Mouse (Mus musculus) MEL (cell line): ENCODE data around the gene Tfe3. TPM values are rescaled to one million over a fixed set of nuclear protein-coding genes. Genes with fewer than 3 reads are reported as not detected.

Source experiments
- DNase-seq: peaks from one replicate; pipeline ENCODE4 v3.0.0; 2011; ENCODE audit warnings: low read depth, low spot score
- H3K27ac ChIP-seq: 2 replicates; pipeline ENCODE4 v1.5.1; 2012; ENCODE audit warnings: low read depth, mild to moderate bottlenecking, control low read depth, low read length, moderate library complexity; ENCODE audit not compliant: control insufficient read depth
- H3K27me3 ChIP-seq, 2 experiments: fragments of 150-350 bp in 1 of 2; sonication (generic) in 1 of 2; 2 replicates each; pipeline ENCODE4 v1.6.1; 2012; ENCODE audit warnings: low read length in 2 of 2, mild to moderate bottlenecking in 2 of 2, improper control_type of control experiment in 1 of 2, moderate library complexity in 1 of 2; ENCODE audit not compliant: insufficient read depth in 2 of 2, control insufficient read depth in 1 of 2
- H3K36me3 ChIP-seq, 2 experiments: 2 replicates each; pipeline ENCODE4 v1.6.1; 2012 to 2014; ENCODE audit warnings: low read length in 2 of 2, improper control_type of control experiment in 1 of 2, inconsistent platforms in 1 of 2, mild to moderate bottlenecking in 1 of 2; ENCODE audit not compliant: insufficient read depth in 2 of 2, control insufficient read depth in 1 of 2
- H3K4me1 ChIP-seq, 2 experiments: fragments of 150-350 bp in 1 of 2; sonication (generic) in 1 of 2; 2 replicates each; pipeline ENCODE4 v1.6.1; 2012; ENCODE audit warnings: low read length in 2 of 2, improper control_type of control experiment in 1 of 2, mild to moderate bottlenecking in 1 of 2; ENCODE audit not compliant: insufficient read depth in 2 of 2, control insufficient read depth in 1 of 2
- H3K4me3 ChIP-seq, 2 experiments: fragments of 150-350 bp in 1 of 2; sonication (generic) in 1 of 2; 2 replicates each; pipeline ENCODE4 v1.5.1; 2012; ENCODE audit warnings: low read depth in 2 of 2, low read length in 2 of 2, mild to moderate bottlenecking in 2 of 2, moderate library complexity in 2 of 2, control low read depth in 1 of 2, improper control_type of control experiment in 1 of 2; ENCODE audit not compliant: control insufficient read depth in 1 of 2, insufficient read depth in 1 of 2
- H3K79me2 ChIP-seq: 2 replicates; pipeline ENCODE4 v1.6.1; 2012; ENCODE audit warnings: mild to moderate bottlenecking, low read length, moderate library complexity; ENCODE audit not compliant: control insufficient read depth, poor library complexity, insufficient read depth
- H3K9ac ChIP-seq: 2 replicates; pipeline ENCODE4 v1.6.1; 2012; ENCODE audit warnings: low read depth, mild to moderate bottlenecking, control low read depth, low read length, moderate library complexity; ENCODE audit not compliant: control insufficient read depth, poor library complexity, severe bottlenecking
- H3K9me3 ChIP-seq: fragments of 150-350 bp; sonication (generic); replicated peaks from 2 replicates; pipeline ENCODE4 v1.6.1; 2012; ENCODE audit warnings: mild to moderate bottlenecking, low read length, improper control_type of control experiment, moderate library complexity; ENCODE audit not compliant: insufficient read depth
- BHLHE40 ChIP-seq: IDR thresholded peaks from 2 replicates; pipeline ENCODE4 v1.6.1; 2012; ENCODE audit warnings: low read depth, mild to moderate bottlenecking, inconsistent platforms, low read length, improper control_type of control experiment, borderline replicate concordance
- CHD1 ChIP-seq: IDR thresholded peaks from 2 replicates; pipeline ENCODE4 v1.6.1; 2012; ENCODE audit warnings: low read depth, mild to moderate bottlenecking, inconsistent platforms, low read length, improper control_type of control experiment
- CHD2 ChIP-seq: IDR thresholded peaks from 2 replicates; pipeline ENCODE4 v1.6.1; 2011; ENCODE audit warnings: low read length, improper control_type of control experiment
- CTCF ChIP-seq, 3 experiments: IDR thresholded peaks in 2 of 3; conservative IDR thresholded peaks in 1 of 3; 2 replicates each; pipeline ENCODE4 v1.5.1; 2011 to 2012; ENCODE audit warnings: low read length in 3 of 3, low read depth in 2 of 3, mild to moderate bottlenecking in 2 of 3, improper control_type of control experiment in 1 of 3, inconsistent platforms in 1 of 3, mixed read lengths in 1 of 3, moderate library complexity in 1 of 3; ENCODE audit not compliant: control insufficient read depth in 1 of 3, insufficient read depth in 1 of 3, poor library complexity in 1 of 3, severe bottlenecking in 1 of 3
- E2F4 ChIP-seq: IDR thresholded peaks from 2 replicates; pipeline ENCODE4 v1.6.1; 2011; ENCODE audit warnings: low read depth, low read length, improper control_type of control experiment, borderline replicate concordance
- ELF1 ChIP-seq: IDR thresholded peaks from 2 replicates; pipeline ENCODE4 v1.6.1; 2014; ENCODE audit warnings: low read depth, mild to moderate bottlenecking, inconsistent platforms, low read length, improper control_type of control experiment, moderate library complexity
- EP300 ChIP-seq, 2 experiments: IDR thresholded peaks; 2 replicates each; pipeline ENCODE4 v1.6.1; 2011; ENCODE audit warnings: improper control_type of control experiment in 2 of 2, low read length in 2 of 2, low read depth in 1 of 2, mild to moderate bottlenecking in 1 of 2
- ETS1 ChIP-seq: IDR thresholded peaks from 2 replicates; pipeline ENCODE4 v1.6.1; 2012; ENCODE audit warnings: low read depth, mild to moderate bottlenecking, inconsistent platforms, low read length, improper control_type of control experiment, moderate library complexity
- GABPA ChIP-seq: IDR thresholded peaks from 2 replicates; pipeline ENCODE4 v1.6.1; 2012; ENCODE audit warnings: low read depth, mild to moderate bottlenecking, inconsistent platforms, low read length, improper control_type of control experiment, moderate library complexity
- GATA1 ChIP-seq: IDR thresholded peaks from 2 replicates; pipeline ENCODE4 v1.6.1; 2011; ENCODE audit warnings: low read depth, low read length, improper control_type of control experiment
- HCFC1 ChIP-seq: IDR thresholded peaks from 2 replicates; pipeline ENCODE4 v1.6.1; 2012; ENCODE audit warnings: low read depth, mild to moderate bottlenecking, inconsistent platforms, low read length, improper control_type of control experiment, moderate library complexity
- JUND ChIP-seq: IDR thresholded peaks from 2 replicates; pipeline ENCODE4 v1.6.1; 2011; ENCODE audit warnings: low read depth, mild to moderate bottlenecking, improper control_type of control experiment, low read length
- KAT2A ChIP-seq: conservative IDR thresholded peaks from 2 replicates; pipeline ENCODE4 v1.6.1; 2012; ENCODE audit warnings: low read depth, low read length, improper control_type of control experiment, inconsistent platforms
- MAFK ChIP-seq: IDR thresholded peaks from 2 replicates; pipeline ENCODE4 v1.6.1; 2011; ENCODE audit warnings: low read depth, mild to moderate bottlenecking, low read length, improper control_type of control experiment, borderline replicate concordance
- MAZ ChIP-seq: IDR thresholded peaks from 2 replicates; pipeline ENCODE4 v1.6.1; 2012; ENCODE audit warnings: low read depth, mild to moderate bottlenecking, inconsistent platforms, low read length, improper control_type of control experiment
- MEF2A ChIP-seq: IDR thresholded peaks from 2 replicates; pipeline ENCODE4 v1.6.1; 2014; ENCODE audit warnings: low read depth, mild to moderate bottlenecking, inconsistent platforms, low read length, improper control_type of control experiment; ENCODE audit not compliant: poor library complexity, insufficient replicate concordance, severe bottlenecking; ENCODE audit errors: extremely low read depth
- MXI1 ChIP-seq: IDR thresholded peaks from 2 replicates; pipeline ENCODE4 v1.6.1; 2011; ENCODE audit warnings: mild to moderate bottlenecking, low read depth, low read length, improper control_type of control experiment
- MYB ChIP-seq: IDR thresholded peaks from 2 replicates; pipeline ENCODE4 v1.6.1; 2011; ENCODE audit warnings: mild to moderate bottlenecking, low read depth, low read length, improper control_type of control experiment
- MYC ChIP-seq: IDR thresholded peaks from 2 replicates; pipeline ENCODE4 v1.6.1; 2011; ENCODE audit warnings: low read depth, mild to moderate bottlenecking, low read length, improper control_type of control experiment, moderate library complexity
- NELFE ChIP-seq: IDR thresholded peaks from 2 replicates; pipeline ENCODE4 v1.6.1; 2011; ENCODE audit warnings: low read depth, low read length, improper control_type of control experiment
- NRF1 ChIP-seq: IDR thresholded peaks from 2 replicates; pipeline ENCODE4 v1.6.1; 2014; ENCODE audit warnings: low read depth, mild to moderate bottlenecking, inconsistent platforms, low read length, improper control_type of control experiment, moderate library complexity; ENCODE audit not compliant: poor library complexity, insufficient read depth, severe bottlenecking
- POLR2A ChIP-seq, 2 experiments: IDR thresholded peaks; 2 replicates each; pipeline ENCODE4 v1.6.1; 2011 to 2012; ENCODE audit warnings: low read length in 2 of 2, mild to moderate bottlenecking in 2 of 2, control low read depth in 1 of 2, improper control_type of control experiment in 1 of 2, low read depth in 1 of 2, moderate library complexity in 1 of 2; ENCODE audit not compliant: control insufficient read depth in 1 of 2, insufficient read depth in 1 of 2, poor library complexity in 1 of 2
- POLR2AphosphoS5 ChIP-seq: IDR thresholded peaks from 2 replicates; pipeline ENCODE4 v1.6.1; 2012; ENCODE audit warnings: low read depth, borderline replicate concordance, mild to moderate bottlenecking, inconsistent platforms, low read length, moderate library complexity, mixed read lengths
- RAD21 ChIP-seq: IDR thresholded peaks from 2 replicates; pipeline ENCODE4 v1.6.1; 2011; ENCODE audit warnings: mild to moderate bottlenecking, low read depth, low read length, improper control_type of control experiment
- RCOR1 ChIP-seq: IDR thresholded peaks from 2 replicates; pipeline ENCODE4 v1.6.1; 2012; ENCODE audit warnings: low read depth, mild to moderate bottlenecking, inconsistent platforms, low read length, improper control_type of control experiment
- SIN3A ChIP-seq: IDR thresholded peaks from 2 replicates; pipeline ENCODE4 v1.6.1; 2012; ENCODE audit warnings: low read length, improper control_type of control experiment, inconsistent platforms
- SMC3 ChIP-seq: IDR thresholded peaks from 2 replicates; pipeline ENCODE4 v1.6.1; 2011; ENCODE audit warnings: low read depth, low read length, improper control_type of control experiment
- TAL1 ChIP-seq: IDR thresholded peaks from 2 replicates; pipeline ENCODE4 v1.6.1; 2012; ENCODE audit warnings: mild to moderate bottlenecking, inconsistent platforms, low read length, moderate library complexity, mixed read lengths
- TBP ChIP-seq: IDR thresholded peaks from 2 replicates; pipeline ENCODE4 v1.8.0; 2011; ENCODE audit warnings: low read depth, low read length, improper control_type of control experiment
- TCF12 ChIP-seq: IDR thresholded peaks from 2 replicates; pipeline ENCODE4 v1.6.1; 2014; ENCODE audit warnings: low read depth, mild to moderate bottlenecking, inconsistent platforms, low read length, improper control_type of control experiment, moderate library complexity
- UBTF ChIP-seq: IDR thresholded peaks from 2 replicates; pipeline ENCODE4 v1.6.1; 2012; ENCODE audit warnings: low read depth, mild to moderate bottlenecking, inconsistent platforms, low read length, improper control_type of control experiment, moderate library complexity, borderline replicate concordance; ENCODE audit not compliant: insufficient read depth
- USF1 ChIP-seq: IDR thresholded peaks from 2 replicates; pipeline ENCODE4 v1.6.1; 2014; ENCODE audit warnings: low read depth, mild to moderate bottlenecking, inconsistent platforms, low read length, improper control_type of control experiment, moderate library complexity
- USF2 ChIP-seq, 2 experiments: IDR thresholded peaks; 2 replicates each; pipeline ENCODE4 v1.6.1; 2011 to 2012; ENCODE audit warnings: improper control_type of control experiment in 2 of 2, low read length in 2 of 2, borderline replicate concordance in 1 of 2, inconsistent platforms in 1 of 2, low read depth in 1 of 2, mild to moderate bottlenecking in 1 of 2; ENCODE audit not compliant: insufficient read depth in 1 of 2
- ZC3H11A ChIP-seq: IDR thresholded peaks from 2 replicates; pipeline ENCODE4 v1.6.1; 2012; ENCODE audit warnings: low read depth, mild to moderate bottlenecking, inconsistent platforms, low read length, improper control_type of control experiment
- ZKSCAN1 ChIP-seq: IDR thresholded peaks from 2 replicates; pipeline ENCODE4 v1.6.1; 2012; ENCODE audit warnings: low read depth, mild to moderate bottlenecking, inconsistent platforms, low read length, improper control_type of control experiment, moderate library complexity
- ZMIZ1 ChIP-seq: IDR thresholded peaks from 2 replicates; pipeline ENCODE4 v1.6.1; 2012; ENCODE audit warnings: low read depth, mild to moderate bottlenecking, inconsistent platforms, low read length, improper control_type of control experiment, moderate library complexity
- ZNF384 ChIP-seq: IDR thresholded peaks from 2 replicates; pipeline ENCODE4 v1.6.1; 2012; ENCODE audit warnings: low read depth, mild to moderate bottlenecking, inconsistent platforms, low read length, improper control_type of control experiment
- polyA plus RNA-seq, 2 experiments: library from polyadenylated mRNA; stranded (reverse) in 1 of 2; unstranded in 1 of 2; fragments of >175 nt in 1 of 2; fragments of >200 nt in 1 of 2; gene quantifications; 2 replicates each; pipeline versions ENCODE4 v1.2.1 to v1.2.4; 2012; ENCODE audit warnings: low replicate concordance in 2 of 2, low read depth in 1 of 2; ENCODE audit not compliant: insufficient read length in 2 of 2, insufficient read depth in 1 of 2, missing spikeins in 1 of 2
- total RNA-seq: library from RNA; depleted of rRNA; stranded (reverse); fragments of 300-350 nt; gene quantifications from 2 replicates; pipeline ENCODE4 v1.2.3, GENCODE M21; 2012

The Tfe3 gene
- total and polyA plus RNA-seq, 3 experiments: 20.6 to 64.7 TPM; not detected in 1

GRCm38 (mm10) chrX:7782603-7783092, 20.3 kb downstream of the Tfe3 start:
- no peak overlapping the region for H3K4me3 ChIP-seq
- no peak overlapping the region for H3K27ac ChIP-seq

GRCm38 (mm10) chrX:7789542-7790136, 27.3 kb downstream of the Tfe3 start, which contains the start of gene Gripap1:
Gene Gripap1, plus strand, starts transcription at chrX:7789765.
- Histone ChIP-seq H3K36me3 (peaks cover 0 to 17% of the 10 kb centered on the region in 2 experiments; a peak in 2 of 4 replicates), H3K4me3 (peak within 1 kb of the TSS; percentile 70 to 85), H3K4me1 (peaks cover 3 to 15% of the 10 kb centered on the region in 2 experiments; a peak in 3 of 4 replicates), H3K27ac (peak within 1 kb of the TSS; percentile 68), H3K27me3 (no peaks in the 10 kb centered on the region), H3K9me3 (no peaks in the 10 kb centered on the region), H3K9ac (peak within 1 kb of the TSS; percentile 85), H3K79me2 (peaks cover 12% of the 10 kb centered on the region)
- DNase-seq: peak; percentile 98
- no peak for TF ChIP-seq E2F4
- TF ChIP-seq POLR2A (IDR thresholded peaks at IDR 0.05; ENCODE audit: control insufficient read depth in 1 of 2, insufficient read depth in 1 of 2, low read depth in 1 of 2, low read length in 2 of 2, poor library complexity in 1 of 2): peak; percentile 70 to 87
- TF ChIP-seq MEF2A: no peak
- TF ChIP-seq UBTF: no peak
- peak; percentile 93 for TF ChIP-seq ZMIZ1
- no peak for TF ChIP-seq GABPA
- TF ChIP-seq CHD2: peak; percentile 65
- TF ChIP-seq USF1: no peak
- peak; percentile 100 for TF ChIP-seq CHD1
- TF ChIP-seq SMC3: no peak
- peak; percentile 88 for TF ChIP-seq TCF12
- TF ChIP-seq EP300 (IDR thresholded peaks at IDR 0.05; ENCODE audit: low read depth in 1 of 2, low read length in 2 of 2): peak in 1 of 2 experiments; percentile 33; a peak in 1 of 4 replicates
- TF ChIP-seq MXI1: peak; percentile 82
- TF ChIP-seq MYC: peak; percentile 77
- TF ChIP-seq SIN3A: peak; percentile 96
- no peak; the same call in 1 of the 2 replicates for TF ChIP-seq MAZ
- TF ChIP-seq TAL1: no peak

More at GRCm38 (mm10) chrX:7782603-7783092, 20.3 kb downstream of the Tfe3 start:
- Histone ChIP-seq H3K4me1 (peaks cover 5 to 16% of the 10 kb centered on the region in 2 experiments), H3K36me3 (peaks cover 0 to 19% of the 10 kb centered on the region in 2 experiments; a peak in 2 of 4 replicates), H3K9ac (no peak overlapping the region), H3K79me2 (no peaks in the 10 kb centered on the region; the same call in 1 of the 2 replicates), H3K9me3 (no peaks in the 10 kb centered on the region), H3K27me3 (no peaks in the 10 kb centered on the region)
- DNase-seq: no peak
- TF ChIP-seq SMC3 (peak; percentile 64), USF1 (no peak), ETS1 (no peak), ZC3H11A (peak; percentile 50), UBTF (no peak), EP300 (IDR thresholded peaks at IDR 0.05; ENCODE audit: low read depth in 1 of 2, low read length in 2 of 2) (no peak), POLR2AphosphoS5 (no peak), NRF1 (no peak), MAZ (no peak), CHD1 (no peak), MYB (no peak), ZNF384 (no peak), GATA1 (no peak), JUND (no peak), RAD21 (peak; percentile 54), RCOR1 (no peak), ZMIZ1 (no peak), NELFE (no peak), TAL1 (no peak), MYC (no peak), ELF1 (no peak), POLR2A (IDR thresholded peaks at IDR 0.05; ENCODE audit: control insufficient read depth in 1 of 2, insufficient read depth in 1 of 2, low read depth in 1 of 2, low read length in 2 of 2, poor library complexity in 1 of 2) (no peak), CTCF (IDR thresholded peaks at IDR 0.05 in 2 of 3, conservative IDR thresholded peaks at IDR 0.05 in 1 of 3; ENCODE audit: control insufficient read depth in 1 of 3, insufficient read depth in 1 of 3, low read depth in 2 of 3, low read length in 3 of 3, poor library complexity in 1 of 3, severe bottlenecking in 1 of 3) (peak in 1 of 3 experiments; percentile 51; a peak in 2 of 6 replicates), MEF2A (no peak), TBP (no peak), BHLHE40 (no peak), USF2 (IDR thresholded peaks at IDR 0.05; ENCODE audit: borderline replicate concordance in 1 of 2, insufficient read depth in 1 of 2, low read depth in 1 of 2, low read length in 2 of 2) (no peak), MXI1 (no peak), CHD2 (no peak), GABPA (no peak), KAT2A (no peak), HCFC1 (no peak), ZKSCAN1 (no peak), MAFK (no peak)
